Mouse (Mus musculus) heart, adult 2 months (tissue): ENCODE measurements around the gene Gm35549. TPM values are rescaled to one million over a fixed set of nuclear protein-coding genes. Genes with fewer than 3 reads are reported as not detected.

ENCODE experiments used
- DNase-seq, 2 experiments: peaks; one replicate each; pipeline ENCODE4 v3.0.0; 2021
- H3K27ac ChIP-seq: fragments of 200-600 bp; 2 replicates; pipeline ENCODE4 v1.8.1; 2022
- H3K27me3 ChIP-seq: fragments of 200-500 bp; 2 replicates; pipeline ENCODE4 v1.6.1; 2012; ENCODE audit warnings: mild to moderate bottlenecking, low read length, inconsistent platforms, mixed read lengths; ENCODE audit not compliant: control insufficient read depth, insufficient read depth
- H3K36me3 ChIP-seq: fragments of 200-500 bp; 2 replicates; pipeline ENCODE4 v1.6.1; 2012; ENCODE audit warnings: low read length, inconsistent platforms; ENCODE audit not compliant: control insufficient read depth, insufficient read depth
- H3K4me1 ChIP-seq: fragments of 200-500 bp; 2 replicates; pipeline ENCODE4 v1.6.1; 2011; ENCODE audit warnings: low read length; ENCODE audit not compliant: control insufficient read depth, insufficient read depth
- H3K4me3 ChIP-seq: fragments of 200-600 bp; 2 replicates; pipeline ENCODE4 v1.8.1; 2022
- H3K79me2 ChIP-seq: fragments of 200-500 bp; replicated peaks from 2 replicates; pipeline ENCODE4 v1.6.1; 2012; ENCODE audit warnings: mild to moderate bottlenecking, inconsistent platforms, low read length, moderate library complexity, mixed read lengths; ENCODE audit not compliant: control insufficient read depth, insufficient read depth
- H3K9ac ChIP-seq: fragments of 200-500 bp; 2 replicates; pipeline ENCODE4 v1.6.1; 2012; ENCODE audit warnings: low read depth, mild to moderate bottlenecking, control low read depth, inconsistent platforms, low read length, mixed read lengths
- CTCF ChIP-seq: fragments of 200-600 bp; IDR thresholded peaks from 2 replicates; pipeline ENCODE4 v1.8.1; 2022; ENCODE audit warnings: antibody characterized with exemption, mild to moderate bottlenecking, moderate library complexity
- EP300 ChIP-seq: fragments of 200-500 bp; IDR thresholded peaks from 2 replicates; pipeline ENCODE4 v1.6.1; 2011; ENCODE audit warnings: low read depth, low read length, control low read depth; ENCODE audit not compliant: insufficient read depth
- POLR2A ChIP-seq: fragments of 200-500 bp; IDR thresholded peaks from 2 replicates; pipeline ENCODE4 v1.6.1; 2011; ENCODE audit warnings: mild to moderate bottlenecking, low read depth, low read length, control low read depth; ENCODE audit not compliant: insufficient read depth
- WGBS: fragments of 180-500 bp; shearing (Covaris S2); methylation state at CpG from one replicate; pipeline ENCODE4 v1.1.7; 2018; 5-methylcytosine and 5-hydroxymethylcytosine counted together
- intact Hi-C: fragments of 180-260 bp; cut with DNase I; formaldehyde crosslinking; loops from one replicate; pipeline ENCODE4 v1.15.1; 2025
- polyA plus RNA-seq: library from polyadenylated mRNA; depleted of rRNA; stranded (reverse); fragments of >200 nt; gene quantifications from 2 replicates; pipeline ENCODE4 v1.2.3, GENCODE M21; 2012
- total RNA-seq, 2 experiments: library from RNA; stranded (reverse); gene quantifications; 2 replicates each; pipeline ENCODE4 v1.2.3; 2021

The Gm35549 gene
- total and polyA plus RNA-seq, 3 experiments: not detected

GRCm38 (mm10) chr9:122837680-122838079, 6.2 kb downstream of the Gm35549 start:
- no peak overlapping the region for H3K9ac ChIP-seq
- no peak overlapping the region for H3K27ac ChIP-seq
- H3K79me2 ChIP-seq: no peaks in the 10 kb centered on the region
- no peaks in the 10 kb centered on the region for H3K27me3 ChIP-seq
- no peak overlapping the region for H3K4me3 ChIP-seq
- DNase-seq: peak; percentile 28 to 39
- peaks cover 8% of the 10 kb centered on the region for H3K4me1 ChIP-seq
- intact Hi-C loops: no loop called here
- 31% methylated on average over 16 of the region's 16 CpGs for WGBS
- TF ChIP-seq EP300: no peak
- no peak for TF ChIP-seq POLR2A
- TF ChIP-seq CTCF: peak; percentile 51
- H3K36me3 ChIP-seq: peaks cover 6% of the 10 kb centered on the region

- Histone ChIP-seq H3K4me3 (no peak overlapping the region), H3K4me1 (peaks cover 8% of the 10 kb centered on the region), H3K27ac (no peak overlapping the region), H3K36me3 (peaks cover 6% of the 10 kb centered on the region), H3K79me2 (no peaks in the 10 kb centered on the region), H3K27me3 (no peaks in the 10 kb centered on the region), H3K9ac (no peak overlapping the region)
- intact Hi-C loops: no loop called here
- WGBS: 85% methylated on average over 4 of the region's 4 CpGs
- DNase-seq: no peak
- TF ChIP-seq POLR2A (no peak), EP300 (no peak), CTCF (no peak)
Measured at GRCm38 (mm10) chr9:122837216-122837615, 6.6 kb downstream of the Gm35549 start.

GRCm38 (mm10) chr9:122836790-122837189, 7.0 kb downstream of the Gm35549 start:
- TF ChIP-seq EP300: no peak
- no peak for TF ChIP-seq POLR2A
- no peak for TF ChIP-seq CTCF
- peak; percentile 53 to 59 for DNase-seq
- Histone ChIP-seq H3K27me3 (no peaks in the 10 kb centered on the region), H3K9ac (no peak overlapping the region), H3K27ac (peak overlapping the region; percentile 23; the same call in 1 of the 2 replicates), H3K36me3 (peaks cover 6% of the 10 kb centered on the region), H3K4me3 (no peak overlapping the region), H3K79me2 (no peaks in the 10 kb centered on the region), H3K4me1 (peaks cover 8% of the 10 kb centered on the region)
- WGBS: 12% methylated on average over 6 of the region's 6 CpGs
- intact Hi-C loops: no loop called here

- peaks cover 6% of the 10 kb centered on the region for H3K36me3 ChIP-seq
- H3K27me3 ChIP-seq: no peaks in the 10 kb centered on the region
- H3K4me3 ChIP-seq: no peak overlapping the region
- TF ChIP-seq CTCF (no peak), POLR2A (no peak), EP300 (no peak)
- no peak for DNase-seq
- H3K9ac ChIP-seq: no peak overlapping the region
- H3K79me2 ChIP-seq: no peaks in the 10 kb centered on the region
- peaks cover 8% of the 10 kb centered on the region for H3K4me1 ChIP-seq
- intact Hi-C loops: no loop called here
- WGBS: 64% methylated on average over 9 of the region's 9 CpGs
- peak overlapping the region; percentile 23; the same call in 1 of the 2 replicates for H3K27ac ChIP-seq
Measured at GRCm38 (mm10) chr9:122836126-122836525, 7.7 kb downstream of the Gm35549 start.

- TF ChIP-seq EP300 (no peak), CTCF (no peak), POLR2A (no peak)
- Histone ChIP-seq H3K4me1 (no peaks in the 10 kb centered on the region; the same call in 1 of the 2 replicates), H3K27me3 (no peaks in the 10 kb centered on the region), H3K9ac (no peak overlapping the region), H3K27ac (no peak overlapping the region), H3K79me2 (no peaks in the 10 kb centered on the region), H3K4me3 (no peak overlapping the region), H3K36me3 (no peaks in the 10 kb centered on the region; the same call in 1 of the 2 replicates)
- DNase-seq: no peak
- intact Hi-C loops: no loop called here
- 37% methylated on average over 4 of the region's 4 CpGs for WGBS
Measured at GRCm38 (mm10) chr9:122829826-122830380, 13.9 kb downstream of the Gm35549 start.

GRCm38 (mm10) chr9:122826743-122827142, 17.1 kb downstream of the Gm35549 start:
- no peak for DNase-seq
- WGBS: 94% methylated on average over 4 of the region's 4 CpGs
- no peaks in the 10 kb centered on the region for H3K27me3 ChIP-seq
- H3K9ac ChIP-seq: no peak overlapping the region
- intact Hi-C loops: no loop called here
- no peaks in the 10 kb centered on the region for H3K79me2 ChIP-seq
- no peak overlapping the region for H3K27ac ChIP-seq
- no peak overlapping the region for H3K4me3 ChIP-seq
- H3K36me3 ChIP-seq: no peaks in the 10 kb centered on the region; the same call in 1 of the 2 replicates
- TF ChIP-seq POLR2A: no peak
- no peak for TF ChIP-seq EP300
- no peak for TF ChIP-seq CTCF
- no peaks in the 10 kb centered on the region; the same call in 1 of the 2 replicates for H3K4me1 ChIP-seq
